Mouse (Mus musculus): ENCODE measurements around the gene Nrip3. TPM values are rescaled to one million over a fixed set of nuclear protein-coding genes. Genes with fewer than 3 reads are reported as not detected.

Nrip3 gene
- polyA plus RNA-seq, 1 experiment from 2014 or later = 0.30 TPM

GRCm38 (mm10) chr7:109787860-109788259, 6.0 kb upstream of the Nrip3 start:
- no peak overlapping the region for H3K4me3 ChIP-seq (ENCODE audit: low read depth, low read length)
- H3K27me3 ChIP-seq (replicated peaks; ENCODE audit: control insufficient read depth, insufficient read depth, low read length) = peaks cover 5% of the 10 kb centered on the region
- DNase-seq (ENCODE audit: low spot score) = no peak
- WGBS = 81% methylated on average over 2 of the region's 2 CpGs
- no peak overlapping the region for H3K27ac ChIP-seq (ENCODE audit: low read depth)
- no peak overlapping the region for H3K9ac ChIP-seq (ENCODE audit: low read length)
- H3K9me3 ChIP-seq (ENCODE audit: control insufficient read depth, low read length) = no peaks in the 10 kb centered on the region
- H3K4me1 ChIP-seq (replicated peaks; ENCODE audit: control insufficient read depth, insufficient read depth, low read length) = no peaks in the 10 kb centered on the region
- no peak overlapping the region for H3K4me2 ChIP-seq (ENCODE audit: low read length)
- ATAC-seq (replicated peaks; ENCODE audit: low FRiP score, low TSS enrichment, low read depth) = no peak
- no peaks in the 10 kb centered on the region for H3K36me3 ChIP-seq (ENCODE audit: control insufficient read depth, insufficient read depth, low read length)

GRCm38 (mm10) chr7:109783281-109783680, 1.5 kb upstream of the Nrip3 start:
- H3K9ac ChIP-seq (ENCODE audit: low read length) = no peak overlapping the region
- DNase-seq (ENCODE audit: low spot score) (no peak), ATAC-seq (replicated peaks; ENCODE audit: low FRiP score, low TSS enrichment, low read depth) (no peak)
- no peak overlapping the region for H3K4me2 ChIP-seq (ENCODE audit: low read length)
- no peak overlapping the region for H3K4me3 ChIP-seq (ENCODE audit: low read depth, low read length)
- H3K36me3 ChIP-seq (ENCODE audit: control insufficient read depth, insufficient read depth, low read length) = no peaks in the 10 kb centered on the region
- peaks cover 6% of the 10 kb centered on the region; the same call in 1 of the 2 replicates for H3K4me1 ChIP-seq (replicated peaks; ENCODE audit: control insufficient read depth, insufficient read depth, low read length)
- no peaks in the 10 kb centered on the region for H3K9me3 ChIP-seq (ENCODE audit: control insufficient read depth, low read length)
- H3K27me3 ChIP-seq (replicated peaks; ENCODE audit: control insufficient read depth, insufficient read depth, low read length) = peaks cover 49% of the 10 kb centered on the region
- 39% methylated on average over 7 of the region's 7 CpGs for WGBS
- no peak overlapping the region for H3K27ac ChIP-seq (ENCODE audit: low read depth)

GRCm38 (mm10) chr7:109781087-109781469, 747 bp downstream of the Nrip3 start:
- peak; percentile 45 for ATAC-seq (replicated peaks; ENCODE audit: low FRiP score, low TSS enrichment, low read depth)
- under 1% methylated on average over 24 of the region's 24 CpGs for WGBS
- H3K9ac ChIP-seq (ENCODE audit: low read length) = 0 out of 2 replicates have a peak overlapping the region, but pooled peaks have one; percentile 13
- no peak overlapping the region for H3K27ac ChIP-seq (ENCODE audit: low read depth)
- peaks cover 6% of the 10 kb centered on the region; the same call in 1 of the 2 replicates for H3K4me1 ChIP-seq (replicated peaks; ENCODE audit: control insufficient read depth, insufficient read depth, low read length)
- peaks cover 54% of the 10 kb centered on the region for H3K27me3 ChIP-seq (replicated peaks; ENCODE audit: control insufficient read depth, insufficient read depth, low read length)
- peak overlapping the region; percentile 37 for H3K4me3 ChIP-seq (ENCODE audit: low read depth, low read length)
- H3K4me2 ChIP-seq (ENCODE audit: low read length) = peak overlapping the region; percentile 96
- no peaks in the 10 kb centered on the region for H3K36me3 ChIP-seq (ENCODE audit: control insufficient read depth, insufficient read depth, low read length)
- no peak for DNase-seq (ENCODE audit: low spot score)
- no peaks in the 10 kb centered on the region for H3K9me3 ChIP-seq (ENCODE audit: control insufficient read depth, low read length)

- ATAC-seq (replicated peaks; ENCODE audit: low FRiP score, low TSS enrichment, low read depth) (no peak), DNase-seq (ENCODE audit: low spot score) (no peak)
- no peaks in the 10 kb centered on the region for H3K36me3 ChIP-seq (ENCODE audit: control insufficient read depth, insufficient read depth, low read length)
- no peaks in the 10 kb centered on the region for H3K27me3 ChIP-seq (replicated peaks; ENCODE audit: control insufficient read depth, insufficient read depth, low read length)
- no peak overlapping the region for H3K4me2 ChIP-seq (ENCODE audit: low read length)
- H3K9ac ChIP-seq (ENCODE audit: low read length) = no peak overlapping the region
- H3K4me3 ChIP-seq (ENCODE audit: low read depth, low read length) = no peak overlapping the region
- H3K27ac ChIP-seq (ENCODE audit: low read depth) = no peak overlapping the region
- no peaks in the 10 kb centered on the region for H3K4me1 ChIP-seq (replicated peaks; ENCODE audit: control insufficient read depth, insufficient read depth, low read length)
- no peaks in the 10 kb centered on the region for H3K9me3 ChIP-seq (ENCODE audit: control insufficient read depth, low read length)
Measured at GRCm38 (mm10) chr7:109772251-109772650, 9.6 kb downstream of the Nrip3 start.

- Histone ChIP-seq H3K9ac (ENCODE audit: low read length) (no peak overlapping the region), H3K4me2 (ENCODE audit: low read length) (no peak overlapping the region), H3K4me1 (replicated peaks; ENCODE audit: control insufficient read depth, insufficient read depth, low read length) (no peaks in the 10 kb centered on the region), H3K36me3 (ENCODE audit: control insufficient read depth, insufficient read depth, low read length) (no peaks in the 10 kb centered on the region), H3K9me3 (ENCODE audit: control insufficient read depth, low read length) (no peaks in the 10 kb centered on the region), H3K27me3 (replicated peaks; ENCODE audit: control insufficient read depth, insufficient read depth, low read length) (no peaks in the 10 kb centered on the region), H3K27ac (ENCODE audit: low read depth) (no peak overlapping the region), H3K4me3 (ENCODE audit: low read depth, low read length) (no peak overlapping the region)
- WGBS = 59% methylated on average over 2 of the region's 2 CpGs
- ATAC-seq (replicated peaks; ENCODE audit: low FRiP score, low TSS enrichment, low read depth) (no peak), DNase-seq (ENCODE audit: low spot score) (no peak)
Measured at GRCm38 (mm10) chr7:109768699-109769383, 13.0 kb downstream of the Nrip3 start.

- DNase-seq (ENCODE audit: low spot score) (no peak), ATAC-seq (replicated peaks; ENCODE audit: low FRiP score, low TSS enrichment, low read depth) (no peak)
- H3K27me3 ChIP-seq (replicated peaks; ENCODE audit: control insufficient read depth, insufficient read depth, low read length) = no peaks in the 10 kb centered on the region
- H3K4me3 ChIP-seq (ENCODE audit: low read depth, low read length) = no peak overlapping the region
- H3K36me3 ChIP-seq (ENCODE audit: control insufficient read depth, insufficient read depth, low read length) = no peaks in the 10 kb centered on the region
- no peaks in the 10 kb centered on the region for H3K4me1 ChIP-seq (replicated peaks; ENCODE audit: control insufficient read depth, insufficient read depth, low read length)
- no peaks in the 10 kb centered on the region for H3K9me3 ChIP-seq (ENCODE audit: control insufficient read depth, low read length)
- WGBS = 83% methylated on average over 7 of the region's 7 CpGs
- H3K9ac ChIP-seq (ENCODE audit: low read length) = no peak overlapping the region
- no peak overlapping the region for H3K27ac ChIP-seq (ENCODE audit: low read depth)
- H3K4me2 ChIP-seq (ENCODE audit: low read length) = no peak overlapping the region
Measured at GRCm38 (mm10) chr7:109767575-109768350, 14.1 kb downstream of the Nrip3 start.

- no peak overlapping the region for H3K9ac ChIP-seq (ENCODE audit: low read length)
- H3K27ac ChIP-seq (ENCODE audit: low read depth) = no peak overlapping the region
- DNase-seq (ENCODE audit: low spot score) (no peak), ATAC-seq (replicated peaks; ENCODE audit: low FRiP score, low TSS enrichment, low read depth) (no peak)
- no peaks in the 10 kb centered on the region for H3K27me3 ChIP-seq (replicated peaks; ENCODE audit: control insufficient read depth, insufficient read depth, low read length)
- WGBS = 77% methylated on average over 2 of the region's 2 CpGs
- no peak overlapping the region for H3K4me2 ChIP-seq (ENCODE audit: low read length)
- H3K4me3 ChIP-seq (ENCODE audit: low read depth, low read length) = no peak overlapping the region
- no peaks in the 10 kb centered on the region for H3K9me3 ChIP-seq (ENCODE audit: control insufficient read depth, low read length)
- no peaks in the 10 kb centered on the region for H3K4me1 ChIP-seq (replicated peaks; ENCODE audit: control insufficient read depth, insufficient read depth, low read length)
- H3K36me3 ChIP-seq (ENCODE audit: control insufficient read depth, insufficient read depth, low read length) = no peaks in the 10 kb centered on the region
Measured at GRCm38 (mm10) chr7:109764009-109764408, 17.8 kb downstream of the Nrip3 start.

- Histone ChIP-seq H3K4me1 (replicated peaks; ENCODE audit: control insufficient read depth, insufficient read depth, low read length) (peaks cover 5% of the 10 kb centered on the region), H3K36me3 (ENCODE audit: control insufficient read depth, insufficient read depth, low read length) (no peaks in the 10 kb centered on the region), H3K27ac (ENCODE audit: low read depth) (no peak overlapping the region), H3K9me3 (ENCODE audit: control insufficient read depth, low read length) (no peaks in the 10 kb centered on the region), H3K4me3 (ENCODE audit: low read depth, low read length) (no peak overlapping the region), H3K4me2 (ENCODE audit: low read length) (no peak overlapping the region), H3K9ac (ENCODE audit: low read length) (no peak overlapping the region), H3K27me3 (replicated peaks; ENCODE audit: control insufficient read depth, insufficient read depth, low read length) (no peaks in the 10 kb centered on the region)
- WGBS = 89% methylated on average over 3 of the region's 3 CpGs
- no peak for ATAC-seq (replicated peaks; ENCODE audit: low FRiP score, low TSS enrichment, low read depth)
- DNase-seq (ENCODE audit: low spot score) = no peak
Measured at GRCm38 (mm10) chr7:109756291-109756690, 25.5 kb downstream of the Nrip3 start.

All from intestine, embryonic 14.5 days (tissue).